Mouse (Mus musculus) activated CD4-positive, CD25-positive, alpha-beta regulatory T cell (primary cell): ENCODE results near the gene Olfr1232. TPM values are rescaled to one million over a fixed set of nuclear protein-coding genes. Genes with fewer than 3 reads are reported as not detected.

Experiments used
- polyA plus RNA-seq, 2 experiments: library from polyadenylated mRNA; unstranded; fragments of 100-300 nt; shearing (Covaris generic); gene quantifications; one replicate each; pipeline ENCODE4 v1.2.1; 2017

The Olfr1232 gene
- not detected for polyA plus RNA-seq

GRCm38 (mm10) chr2:89329575-89329974, at the start of gene Olfr1232:
Olfr1232 (minus strand) TSS chr2:89329675.

DNA sequence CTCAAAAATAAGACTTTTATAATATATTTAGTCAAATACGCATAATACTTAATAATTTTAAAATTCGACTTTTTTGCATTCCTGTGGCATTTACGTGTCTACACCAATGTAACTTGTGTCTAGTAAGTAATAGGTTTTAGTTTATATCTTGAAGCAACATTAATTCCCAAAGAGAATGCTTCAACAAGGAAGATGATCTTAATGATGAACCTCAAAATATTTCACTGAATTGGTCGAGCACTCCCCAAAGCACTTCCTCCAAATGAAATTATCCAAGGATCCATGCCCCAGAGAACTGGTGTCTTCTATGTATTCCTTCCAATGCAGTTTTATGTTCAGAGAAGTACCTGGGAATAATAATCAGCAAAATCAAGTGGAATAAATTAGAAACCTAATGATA, 35.3 kb upstream of the Olfr1232 start, which contains the start of gene Olfr1234:
Gene Olfr1234, minus strand, starts transcription at position 101 of the 400 bp plus-strand sequence.

DNA sequence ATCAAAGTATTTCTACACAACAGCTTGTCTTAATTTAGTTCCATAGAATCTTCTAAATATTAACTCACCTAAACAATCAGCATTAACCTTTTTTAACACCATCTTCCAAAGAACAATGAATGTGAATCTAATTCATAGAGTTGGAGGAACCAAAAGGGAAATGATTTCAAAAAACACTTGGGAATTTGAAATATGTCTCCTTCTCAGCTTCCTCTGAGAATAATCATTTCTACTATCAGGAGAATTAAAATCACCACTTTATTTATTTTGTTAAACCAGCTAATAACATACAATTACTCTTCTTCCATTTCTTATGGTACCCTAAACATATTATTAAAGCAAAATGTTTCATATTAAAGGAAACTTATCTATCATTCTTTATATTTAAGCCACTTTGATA, 12.8 kb upstream of the Olfr1232 start, which contains the start of gene Olfr1233:
Gene Olfr1233, minus strand, starts transcription at position 101 of the 400 bp plus-strand sequence.

GRCm38 (mm10) chr2:89306974-89307373, 22.5 kb downstream of the Olfr1232 start, which contains the start of gene Olfr1231:
Olfr1231 (minus strand) TSS chr2:89307074.

DNA sequence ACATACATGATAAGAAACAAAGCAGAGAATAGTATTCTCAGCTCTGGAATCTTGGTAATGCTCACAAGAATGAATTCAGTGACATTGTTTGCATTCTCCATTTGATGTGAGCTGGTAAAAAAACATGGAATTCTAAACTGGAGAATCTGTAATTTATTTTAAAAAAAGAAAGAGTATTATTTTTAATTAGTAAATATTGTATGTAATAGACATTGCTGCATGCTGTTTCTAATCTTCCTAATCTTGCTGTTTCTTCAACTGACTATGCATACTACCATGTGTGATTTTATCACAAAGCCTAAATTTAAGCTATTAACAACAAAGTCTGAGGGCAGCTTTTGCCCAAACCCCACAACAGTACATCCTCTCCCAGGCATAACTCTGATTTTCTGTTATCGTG, 32.3 kb downstream of the Olfr1232 start, which contains the start of gene Olfr1230:
Gene Olfr1230, minus strand, starts transcription at position 101 of the 400 bp plus-strand sequence.

DNA sequence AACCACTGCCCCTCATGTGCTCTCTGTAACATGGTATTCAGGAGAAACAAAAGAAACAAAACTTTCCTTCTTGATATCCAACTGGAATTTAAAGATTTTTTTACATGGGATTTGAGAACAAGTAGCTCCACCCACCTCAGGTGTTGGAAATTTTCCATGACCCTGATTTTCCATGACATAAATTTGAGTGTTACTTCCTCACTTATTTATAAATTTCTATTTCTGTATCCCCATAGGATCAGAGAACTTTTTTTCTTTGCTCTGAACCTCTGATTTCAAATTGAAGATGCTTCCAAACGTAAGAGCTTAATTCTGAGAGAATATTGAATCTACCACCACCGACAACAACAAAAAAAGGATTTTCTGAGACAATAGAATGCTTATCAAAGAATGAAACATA, 41.6 kb downstream of the Olfr1232 start, which contains the start of gene Olfr1229:
Gene Olfr1229, minus strand, starts transcription at position 101 of the 400 bp plus-strand sequence.

Other genes with a start within 250 kb of the Olfr1232 start
- gene Olfr1219, start 246.2 kb downstream of the Olfr1232 start, polyA plus RNA-seq: not detected
- under 1 TPM in 1 of 2 experiments, not detected in 1; 0.17 TPM for gene Olfr1220, start 222.8 kb downstream of the Olfr1232 start, polyA plus RNA-seq
- gene Olfr1221, start 212.4 kb downstream of the Olfr1232 start, polyA plus RNA-seq: not detected
- gene Olfr1222, start 196.6 kb downstream of the Olfr1232 start, polyA plus RNA-seq: under 1 TPM in 1 of 2 experiments, not detected in 1; 0.07 TPM
- gene Olfr1223, start 178.1 kb downstream of the Olfr1232 start, polyA plus RNA-seq: under 1 TPM; 0.13 to 0.37 TPM
- under 1 TPM in 1 of 2 experiments, not detected in 1; 0.23 TPM for gene Olfr1224-ps1, start 165.6 kb downstream of the Olfr1232 start, polyA plus RNA-seq
- not detected for gene Olfr1225, start 155.0 kb downstream of the Olfr1232 start, polyA plus RNA-seq
- not detected for gene Olfr1226, start 129.6 kb downstream of the Olfr1232 start, polyA plus RNA-seq
- under 1 TPM in 1 of 2 experiments, not detected in 1; 0.32 TPM for gene Olfr1228, start 75.6 kb downstream of the Olfr1232 start, polyA plus RNA-seq
- not detected for gene Olfr1229, start 41.7 kb downstream of the Olfr1232 start, polyA plus RNA-seq
- gene Olfr1230, start 32.4 kb downstream of the Olfr1232 start, polyA plus RNA-seq: not detected
- under 1 TPM in 1 of 2 experiments, not detected in 1; 0.31 TPM for gene Olfr1231, start 22.6 kb downstream of the Olfr1232 start, polyA plus RNA-seq
- under 1 TPM in 1 of 2 experiments, not detected in 1; 0.04 TPM for gene Olfr1233, start 12.7 kb upstream of the Olfr1232 start, polyA plus RNA-seq
- gene Olfr1234, start 35.2 kb upstream of the Olfr1232 start, polyA plus RNA-seq: under 1 TPM in 1 of 2 experiments, not detected in 1; 0.31 TPM
- gene Olfr1238, start 80.0 kb upstream of the Olfr1232 start, polyA plus RNA-seq: under 1 TPM; 0.04 to 0.05 TPM
- gene Olfr1239, start 90.7 kb upstream of the Olfr1232 start, polyA plus RNA-seq: under 1 TPM in 1 of 2 experiments, not detected in 1; 0.11 TPM
- gene Olfr1240, start 113.3 kb upstream of the Olfr1232 start, polyA plus RNA-seq: not detected
- gene Olfr1241, start 157.5 kb upstream of the Olfr1232 start, polyA plus RNA-seq: not detected
- gene Olfr1242, start 168.7 kb upstream of the Olfr1232 start, polyA plus RNA-seq: not detected
- not detected for gene Olfr1243, start 201.8 kb upstream of the Olfr1232 start, polyA plus RNA-seq
- under 1 TPM in 1 of 2 experiments, not detected in 1; 0.10 TPM for gene Olfr1245, start 248.8 kb upstream of the Olfr1232 start, polyA plus RNA-seq